Mouse (Mus musculus): Measurements from ENCODE around the gene Trim34b. TPM values are rescaled to one million over a fixed set of nuclear protein-coding genes. Genes with fewer than 3 reads are reported as not detected.
A peak's percentile ranks its signal among the peaks of the same experiment; 100 is the strongest.
"Not testable (repeated sequence)": the region's sequence is repeated elsewhere in the genome, so short reads cannot be mapped to it uniquely, and the experiment has no call there.

The Trim34b gene
- polyA plus RNA-seq, 1 experiment = 5.7 TPM

GRCm38 (mm10) chr7:104322028-104322427 lies 7.2 kb upstream of the Trim34b start:
- Histone ChIP-seq H3K4me3 (ENCODE audit: extremely low read depth, insufficient read depth, insufficient read length) (no peak overlapping the region), H3K4me1 (ENCODE audit: control insufficient read depth, insufficient read depth, insufficient read length) (no peaks in the 10 kb centered on the region), H3K36me3 (ENCODE audit: control insufficient read depth, insufficient read depth, low read length) (no peaks in the 10 kb centered on the region), H3K27me3 (ENCODE audit: control insufficient read depth, insufficient read depth, low read length) (no peaks in the 10 kb centered on the region), H3K27ac (ENCODE audit: insufficient read depth, low read length) (no peak overlapping the region)
- TF ChIP-seq POLR2A (IDR thresholded peaks at IDR 0.05; ENCODE audit: low read depth, low read length) = no peak
- TF ChIP-seq CTCF (IDR thresholded peaks at IDR 0.05; ENCODE audit: extremely low read depth, insufficient read depth, insufficient read length, insufficient replicate concordance) = no peak
- DNase-seq (ENCODE audit: low read depth in 1 of 2, low spot score in 2 of 2) = no peak
- WGBS = 91% methylated on average over 9 of the region's 9 CpGs

GRCm38 (mm10) chr7:104335547-104335946 lies 6.3 kb downstream of the Trim34b start:
- 88% methylated on average over 3 of the region's 3 CpGs for WGBS
- not testable (repeated sequence) for H3K36me3 ChIP-seq (ENCODE audit: control insufficient read depth, insufficient read depth, low read length); H3K4me3 ChIP-seq (ENCODE audit: extremely low read depth, insufficient read depth, insufficient read length); H3K27ac ChIP-seq (ENCODE audit: insufficient read depth, low read length); H3K27me3 ChIP-seq (ENCODE audit: control insufficient read depth, insufficient read depth, low read length); DNase-seq (ENCODE audit: low read depth in 1 of 2, low spot score in 2 of 2); H3K4me1 ChIP-seq (ENCODE audit: control insufficient read depth, insufficient read depth, insufficient read length)

GRCm38 (mm10) chr7:104340744-104341143 lies 11.5 kb downstream of the Trim34b start:
- H3K4me1 ChIP-seq (ENCODE audit: control insufficient read depth, insufficient read depth, insufficient read length); H3K27ac ChIP-seq (ENCODE audit: insufficient read depth, low read length); DNase-seq (ENCODE audit: low read depth in 1 of 2, low spot score in 2 of 2); H3K4me3 ChIP-seq (ENCODE audit: extremely low read depth, insufficient read depth, insufficient read length); H3K27me3 ChIP-seq (ENCODE audit: control insufficient read depth, insufficient read depth, low read length): not testable (repeated sequence)
- H3K36me3 ChIP-seq (ENCODE audit: control insufficient read depth, insufficient read depth, low read length) = peaks cover 10% of the 10 kb centered on the region
- 91% methylated on average over 4 of the region's 4 CpGs for WGBS

- not testable (repeated sequence) for H3K4me3 ChIP-seq (ENCODE audit: extremely low read depth, insufficient read depth, insufficient read length); H3K4me1 ChIP-seq (ENCODE audit: control insufficient read depth, insufficient read depth, insufficient read length); H3K27ac ChIP-seq (ENCODE audit: insufficient read depth, low read length); H3K27me3 ChIP-seq (ENCODE audit: control insufficient read depth, insufficient read depth, low read length); DNase-seq (ENCODE audit: low read depth in 1 of 2, low spot score in 2 of 2)
- H3K36me3 ChIP-seq (ENCODE audit: control insufficient read depth, insufficient read depth, low read length) = peaks cover 12% of the 10 kb centered on the region
- WGBS = 60% methylated on average over 4 of the region's 4 CpGs
Observed at GRCm38 (mm10) chr7:104348043-104348442, 18.8 kb downstream of the Trim34b start.

GRCm38 (mm10) chr7:104352717-104353599 lies 23.7 kb downstream of the Trim34b start, which contains the start of gene Trim12c:
TSS of gene Trim12c (minus strand) at chr7:104353362.
- Histone ChIP-seq H3K4me3 (ENCODE audit: extremely low read depth, insufficient read depth, insufficient read length) (peak within 1 kb of the TSS; percentile 52), H3K27ac (ENCODE audit: insufficient read depth, low read length) (peak within 1 kb of the TSS; percentile 80), H3K36me3 (ENCODE audit: control insufficient read depth, insufficient read depth, low read length) (no peaks in the 10 kb centered on the region; the same call in 1 of the 2 replicates), H3K4me1 (ENCODE audit: control insufficient read depth, insufficient read depth, insufficient read length) (peaks cover 2% of the 10 kb centered on the region), H3K27me3 (ENCODE audit: control insufficient read depth, insufficient read depth, low read length) (no peaks in the 10 kb centered on the region)
- TF ChIP-seq CTCF (IDR thresholded peaks at IDR 0.05; ENCODE audit: extremely low read depth, insufficient read depth, insufficient read length, insufficient replicate concordance) (no peak), POLR2A (IDR thresholded peaks at IDR 0.05; ENCODE audit: low read depth, low read length) (no peak; the same call in 1 of the 2 replicates)
- DNase-seq (ENCODE audit: low read depth in 1 of 2, low spot score in 2 of 2) = peak; percentile 75 to 87
- WGBS = 1% methylated on average over 14 of the region's 14 CpGs

GRCm38 (mm10) chr7:104353600-104353967 lies 24.3 kb downstream of the Trim34b start:
- Histone ChIP-seq H3K4me1 (ENCODE audit: control insufficient read depth, insufficient read depth, insufficient read length) (peaks cover 2% of the 10 kb centered on the region), H3K4me3 (ENCODE audit: extremely low read depth, insufficient read depth, insufficient read length) (no peak overlapping the region), H3K36me3 (ENCODE audit: control insufficient read depth, insufficient read depth, low read length) (no peaks in the 10 kb centered on the region; the same call in 1 of the 2 replicates), H3K27ac (ENCODE audit: insufficient read depth, low read length) (peak overlapping the region; percentile 30; the same call in 1 of the 2 replicates), H3K27me3 (ENCODE audit: control insufficient read depth, insufficient read depth, low read length) (no peaks in the 10 kb centered on the region)
- DNase-seq (ENCODE audit: low read depth in 1 of 2, low spot score in 2 of 2) = no peak
- TF ChIP-seq POLR2A (IDR thresholded peaks at IDR 0.05; ENCODE audit: low read depth, low read length) = no peak
- no peak for TF ChIP-seq CTCF (IDR thresholded peaks at IDR 0.05; ENCODE audit: extremely low read depth, insufficient read depth, insufficient read length, insufficient replicate concordance)
- 75% methylated on average over 2 of the region's 2 CpGs for WGBS

GRCm38 (mm10) chr7:104366339-104366738 lies 37.1 kb downstream of the Trim34b start:
- no peak overlapping the region for H3K4me3 ChIP-seq (ENCODE audit: extremely low read depth, insufficient read depth, insufficient read length)
- H3K27ac ChIP-seq (ENCODE audit: insufficient read depth, low read length) = no peak overlapping the region
- H3K4me1 ChIP-seq (ENCODE audit: control insufficient read depth, insufficient read depth, insufficient read length) = peaks cover 3% of the 10 kb centered on the region; the same call in 1 of the 2 replicates
- H3K27me3 ChIP-seq (ENCODE audit: control insufficient read depth, insufficient read depth, low read length) = no peaks in the 10 kb centered on the region
- H3K36me3 ChIP-seq (ENCODE audit: control insufficient read depth, insufficient read depth, low read length) = peaks cover 11% of the 10 kb centered on the region
- TF ChIP-seq POLR2A (IDR thresholded peaks at IDR 0.05; ENCODE audit: low read depth, low read length) = no peak
- no peak for TF ChIP-seq CTCF (IDR thresholded peaks at IDR 0.05; ENCODE audit: extremely low read depth, insufficient read depth, insufficient read length, insufficient replicate concordance)
- no peak for DNase-seq (ENCODE audit: low read depth in 1 of 2, low spot score in 2 of 2)
